Mouse (Mus musculus) lung, postnatal 0 days (tissue): ENCODE measurements around the gene Armc5.

Source experiments
- CTCF ChIP-seq: IDR thresholded peaks from 2 replicates; pipeline ENCODE4 v1.5.1; 2016; ENCODE audit warnings: antibody characterized with exemption, mild to moderate bottlenecking
- EP300 ChIP-seq: IDR thresholded peaks from 2 replicates; pipeline ENCODE4 v1.6.1; 2016; ENCODE audit warnings: antibody characterized with exemption, mild to moderate bottlenecking, control low read depth

- TF ChIP-seq CTCF = no peak
- TF ChIP-seq EP300 = no peak
Observed at GRCm38 (mm10) chr7:128206152-128206551, 31.0 kb upstream of the Armc5 start, which contains the start of gene Cox6a2.
